In the genomic region with DNA sequence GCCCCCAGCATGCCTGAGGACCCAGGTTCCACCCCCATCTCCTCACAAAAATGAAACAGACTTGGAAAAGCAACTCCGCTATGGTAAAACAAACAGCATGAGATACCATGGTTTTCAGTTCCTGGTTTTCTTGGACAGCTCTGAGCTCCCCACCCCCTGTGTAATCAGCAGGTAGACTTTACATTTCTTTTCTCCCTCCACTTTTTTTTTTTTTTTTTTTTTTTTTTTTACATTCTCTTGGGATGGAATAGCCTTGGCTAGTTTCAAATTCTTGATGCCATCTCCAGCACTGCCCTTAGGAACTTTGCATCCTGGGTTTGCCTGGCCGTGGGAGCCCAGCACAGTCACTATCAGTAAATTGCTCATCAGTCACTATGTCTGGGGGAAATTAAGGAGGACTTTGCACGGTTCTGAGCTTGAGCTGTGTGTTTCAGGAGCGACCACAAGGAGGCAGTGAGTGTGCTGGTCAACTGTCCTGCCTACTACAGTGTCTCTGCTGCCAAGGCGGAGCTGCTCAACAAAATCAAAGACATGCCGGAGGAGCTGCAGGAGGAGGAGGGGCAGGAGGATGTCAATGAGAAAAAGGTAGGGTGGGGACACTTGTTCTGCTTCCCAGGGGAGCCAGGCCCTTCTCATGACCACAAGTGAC, we compare ENCODE assay signal across 9 mouse cellular contexts.
DNase-seq lines count a peak whose midpoint lies in the region; ATAC-seq and TF ChIP-seq lines count a peak whose summit lies in the region.
"Had no signal": no experiment of that assay in that cellular context is flagged by ENCODE, and none has a peak within 500 bp of the region (broad histone marks: within the 10 kb centered on the region; RNA-seq: fewer than 3 reads in every experiment).

No protein-coding gene starts in this region.

- no peaks in the 10 kb centered on the region for H3K9me3 ChIP-seq in forebrain, embryonic 14.5 days (replicated peaks; ENCODE audit: control insufficient read depth, low read length)
- H3K9me3 ChIP-seq: megakaryocyte, embryonic 14.5 days had no signal

- no peak for TF ChIP-seq POLR2A in brain, embryonic 14.5 days (IDR thresholded peaks at IDR 0.05; ENCODE audit: borderline replicate concordance, extremely low read depth, insufficient read depth, insufficient read length, poor library complexity, severe bottlenecking)

- H3K9ac ChIP-seq in forebrain, embryonic 14.5 days (ENCODE audit: low read length): no peak overlapping the region

- no peaks in the 10 kb centered on the region for H3K4me1 ChIP-seq in forebrain, embryonic 14.5 days (ENCODE audit: control insufficient read depth, insufficient read depth, low read length)

- 69% methylated on average over 6 of the region's 6 CpGs for whole genome bisulfite sequencing in forebrain, embryonic 14.5 days

- no peaks in the 10 kb centered on the region for H3K27me3 ChIP-seq in forebrain, embryonic 14.5 days (replicated peaks; ENCODE audit: control insufficient read depth, insufficient read depth, low read length)

- peak; percentile 51; the same call in 1 of the 2 replicates for TF ChIP-seq CTCF in brain, embryonic 14.5 days (IDR thresholded peaks at IDR 0.05; ENCODE audit: borderline replicate concordance, extremely low read depth, insufficient read depth, insufficient read length)

- peaks cover 34% of the 10 kb centered on the region for H3K36me3 ChIP-seq in forebrain, embryonic 14.5 days (ENCODE audit: control insufficient read depth, insufficient read depth, low read length)

- H3K27ac ChIP-seq in forebrain, embryonic 14.5 days (ENCODE audit: low read depth, low read length): no peak overlapping the region

- intact Hi-C loops in left cerebral cortex, postnatal 14 days (cut with DNase I): loop anchor here (2.0 to 5.0 kb wide), 4 partner anchors 88 to 278 kb away; a partner anchor contains a TSS
- intact Hi-C loops in left cerebral cortex, postnatal 36 days (cut with DNase I): loop anchor here (5.0 kb wide), 2 partner anchors 143 to 273 kb away; a partner anchor contains a TSS

- H3K4me3 ChIP-seq in forebrain, embryonic 14.5 days (ENCODE audit: low read depth, low read length): no peak overlapping the region
- H3K4me3 ChIP-seq: megakaryocyte, embryonic 14.5 days had no signal

- H3K4me2 ChIP-seq in forebrain, embryonic 14.5 days (ENCODE audit: low read length): no peak overlapping the region

- peak; percentile 59 for ATAC-seq in forebrain, embryonic 14.5 days
- no peak; the same call in 1 of the 2 replicates for ATAC-seq in megakaryocyte progenitor cell, adult 5-6 weeks (replicated peaks; ENCODE audit: poor library complexity)

- peak; percentile 27 to 41 for DNase-seq in left cerebral cortex, postnatal 14 days (ENCODE audit: low spot score in 2 of 2)
- DNase-seq in left cerebral cortex, postnatal 36 days (ENCODE audit: low spot score in 2 of 2): no peak
- DNase-seq in brain, embryonic 14.5 days (ENCODE audit: low read depth): peak; percentile 57
- DNase-seq in forebrain, embryonic 14.5 days (ENCODE audit: low spot score): peak; percentile 29
- peak; percentile 66 to 75 for DNase-seq in kidney, postnatal 4 days
- no peak for DNase-seq in ovary, postnatal 10 days (ENCODE audit: low spot score)
- no peak for DNase-seq in layer of hippocampus, postnatal 25 days (ENCODE audit: extremely low spot score in 1 of 2, low spot score in 1 of 2)

Comparison
In these comparisons a context has a peak if more than half of its experiments do, and no peak if none do; other contexts are left out.
1. DNase-seq: peak in left cerebral cortex, postnatal 14 days (2 of 2), brain, embryonic 14.5 days (single experiment), forebrain, embryonic 14.5 days (single experiment) and kidney, postnatal 4 days (2 of 2); none in left cerebral cortex, postnatal 36 days (0 of 2), ovary, postnatal 10 days (single experiment) and layer of hippocampus, postnatal 25 days (0 of 2).